8 mouse cellular contexts compared by ENCODE assay signal in the genomic region with DNA sequence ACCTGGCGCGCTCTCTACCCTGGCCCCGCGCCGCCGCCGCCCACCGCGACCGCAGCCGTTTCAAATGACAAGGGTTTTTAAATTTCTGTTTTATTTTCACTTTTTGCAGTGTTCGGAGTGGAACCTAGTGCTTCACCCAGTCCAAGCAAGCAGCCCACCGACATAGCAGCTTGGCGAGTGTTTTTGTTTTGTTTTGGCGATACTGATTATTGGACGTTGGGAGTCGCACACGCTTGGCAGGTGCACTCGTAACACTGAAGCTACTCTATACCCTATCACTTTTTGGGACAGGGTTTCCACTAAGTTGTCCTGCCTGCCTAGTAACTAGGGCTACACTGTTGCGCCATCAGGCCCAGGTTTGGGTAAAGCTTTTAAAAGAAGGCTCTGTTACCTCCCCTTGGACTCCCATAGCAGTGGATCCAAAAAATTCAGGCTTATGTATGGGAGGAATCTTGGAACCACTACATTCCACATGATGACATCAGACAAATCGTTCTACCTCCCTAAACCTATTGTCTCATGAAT. TPM values are rescaled to one million over a fixed set of nuclear protein-coding genes. Genes with fewer than 3 reads are reported as not detected.
DNase-seq lines count a peak whose midpoint lies in the region; ATAC-seq lines count a peak whose summit lies in the region.

No protein-coding gene starts in this region.

- H3K27ac ChIP-seq in kidney, embryonic 16.5 days (ENCODE audit: low read length), result peak overlapping the region; percentile 99
- H3K27ac ChIP-seq in hindbrain, embryonic 15.5 days (replicated peaks), result peak overlapping the region; percentile 95
- H3K27ac ChIP-seq in midbrain, embryonic 16.5 days (ENCODE audit: low read length), result peak overlapping the region; percentile 97

- H3K4me2 ChIP-seq in kidney, embryonic 16.5 days (replicated peaks; ENCODE audit: low read depth, low read length), result peak overlapping the region; percentile 81
- peak overlapping the region; percentile 88 for H3K4me2 ChIP-seq in hindbrain, embryonic 15.5 days
- H3K4me2 ChIP-seq in midbrain, embryonic 16.5 days (ENCODE audit: low read length), result peak overlapping the region; percentile 75

- peaks cover 18% of the 10 kb centered on the region for H3K4me1 ChIP-seq in kidney, embryonic 16.5 days (ENCODE audit: insufficient read depth, low read length)
- peaks cover 24% of the 10 kb centered on the region for H3K4me1 ChIP-seq in hindbrain, embryonic 15.5 days (replicated peaks)
- H3K4me1 ChIP-seq in midbrain, embryonic 16.5 days (ENCODE audit: control insufficient read depth, insufficient read depth, low read length), result peaks cover 21% of the 10 kb centered on the region

- H3K9me3 ChIP-seq in kidney, embryonic 16.5 days (ENCODE audit: low read length), result no peaks in the 10 kb centered on the region
- no peaks in the 10 kb centered on the region for H3K9me3 ChIP-seq in hindbrain, embryonic 15.5 days
- no peaks in the 10 kb centered on the region for H3K9me3 ChIP-seq in midbrain, embryonic 16.5 days (replicated peaks; ENCODE audit: control insufficient read depth, low read length, poor library complexity, severe bottlenecking)

- peaks cover 8% of the 10 kb centered on the region for H3K36me3 ChIP-seq in kidney, embryonic 16.5 days (ENCODE audit: insufficient read depth, low read length)
- H3K36me3 ChIP-seq in hindbrain, embryonic 15.5 days, result peaks cover 6% of the 10 kb centered on the region
- H3K36me3 ChIP-seq in midbrain, embryonic 16.5 days (ENCODE audit: control insufficient read depth, insufficient read depth, low read length), result peaks cover 6% of the 10 kb centered on the region

- H3K27me3 ChIP-seq in kidney, embryonic 16.5 days (ENCODE audit: insufficient read depth, low read length), result no peaks in the 10 kb centered on the region
- H3K27me3 ChIP-seq in hindbrain, embryonic 15.5 days, result no peaks in the 10 kb centered on the region
- H3K27me3 ChIP-seq in midbrain, embryonic 16.5 days (ENCODE audit: control insufficient read depth, insufficient read depth, low read depth, low read length), result no peaks in the 10 kb centered on the region

- peak overlapping the region; percentile 80 for H3K4me3 ChIP-seq in kidney, embryonic 16.5 days (ENCODE audit: low read length)
- peak overlapping the region; percentile 90 for H3K4me3 ChIP-seq in hindbrain, embryonic 15.5 days
- H3K4me3 ChIP-seq in midbrain, embryonic 16.5 days (ENCODE audit: low read depth, low read length), result peak overlapping the region; percentile 86

- peak overlapping the region; percentile 80 for H3K9ac ChIP-seq in kidney, embryonic 16.5 days (replicated peaks; ENCODE audit: low read length)
- H3K9ac ChIP-seq in hindbrain, embryonic 15.5 days, result peak overlapping the region; percentile 60
- H3K9ac ChIP-seq in midbrain, embryonic 16.5 days (ENCODE audit: low read depth, low read length), result peak overlapping the region; percentile 72

- ATAC-seq in kidney, embryonic 16.5 days (ENCODE audit: low FRiP score, low TSS enrichment), result no peak
- no peak for ATAC-seq in hindbrain, embryonic 15.5 days (ENCODE audit: low FRiP score, low read depth)
- 0 out of 2 replicates have a peak, but pooled peaks have one; percentile 1 for ATAC-seq in midbrain, embryonic 16.5 days

- DNase-seq in kidney, postnatal 4 days, result no peak
- DNase-seq in brain, adult 2 months (ENCODE audit: low read depth, low spot score), result peak; percentile 55
- DNase-seq in gastrocnemius, postnatal 36 days, result no peak
- no peak for DNase-seq in retina, embryonic 14.5 days (ENCODE audit: low spot score)
- no peak for DNase-seq in adipocyte (ENCODE audit: low spot score)

- WGBS in kidney, embryonic 16.5 days, result 4% methylated on average over 21 of the region's 21 CpGs
- 4% methylated on average over 21 of the region's 21 CpGs for WGBS in hindbrain, embryonic 15.5 days
- WGBS in midbrain, embryonic 16.5 days, result 5% methylated on average over 21 of the region's 21 CpGs

- intact Hi-C loops in gastrocnemius, postnatal 36 days (cut with DNase I), result no loop called here

RNA-seq across cellular contexts. Expression of gene Zfp687, which starts 1.3 kb away (rescaled TPM):
- polyA plus RNA-seq in kidney, embryonic 16.5 days (2015; fragmentation: Nextera tagmentation; extraction: Ambion mirVana), result 28.8 and 32.9 TPM in 2 replicates
- 18.9 and 21.2 TPM in 2 replicates for polyA plus RNA-seq in hindbrain, embryonic 15.5 days (2015; fragmentation: Nextera tagmentation; extraction: Ambion mirVana)
- polyA plus RNA-seq in midbrain, embryonic 16.5 days (2015; fragmentation: Nextera tagmentation; extraction: Ambion mirVana), result 17.6 and 18.7 TPM in 2 replicates
- 10 to 100 TPM in 1 of 2 experiments, 1 to 10 TPM in 1; 9.5 to 11.7 TPM for total RNA-seq in gastrocnemius, postnatal 36 days (2021)

RNA-seq across cellular contexts. Expression of gene Psmd4, which starts 25.8 kb away (rescaled TPM):
- 279 and 281 TPM in 2 replicates for polyA plus RNA-seq in kidney, embryonic 16.5 days (2015; fragmentation: Nextera tagmentation; extraction: Ambion mirVana)
- 260 and 276 TPM in 2 replicates for polyA plus RNA-seq in hindbrain, embryonic 15.5 days (2015; fragmentation: Nextera tagmentation; extraction: Ambion mirVana)
- 253 and 254 TPM in 2 replicates for polyA plus RNA-seq in midbrain, embryonic 16.5 days (2015; fragmentation: Nextera tagmentation; extraction: Ambion mirVana)
- 100 to 1,000 TPM; 178 to 188 TPM for total RNA-seq in gastrocnemius, postnatal 36 days (2021)

RNA-seq across cellular contexts. Expression of gene Pi4kb, which starts 42.1 kb away (rescaled TPM):
- polyA plus RNA-seq in kidney, embryonic 16.5 days (2015; fragmentation: Nextera tagmentation; extraction: Ambion mirVana), result 25.0 and 30.3 TPM in 2 replicates
- polyA plus RNA-seq in hindbrain, embryonic 15.5 days (2015; fragmentation: Nextera tagmentation; extraction: Ambion mirVana), result 21.8 and 27.3 TPM in 2 replicates
- polyA plus RNA-seq in midbrain, embryonic 16.5 days (2015; fragmentation: Nextera tagmentation; extraction: Ambion mirVana), result 21.1 and 22.4 TPM in 2 replicates
- total RNA-seq in gastrocnemius, postnatal 36 days (2021), result 10 to 100 TPM; 18.6 to 19.6 TPM
